Mouse (Mus musculus): ENCODE results near the gene Ifna4.

GRCm38 (mm10) chr4:88819659-88820058 lies 22.0 kb upstream of the Ifna4 start, which contains the start of gene Ifna11:
- TF ChIP-seq CTCF (IDR thresholded peaks at IDR 0.05; ENCODE audit: low read depth, low read length) (no peak), POLR2A (IDR thresholded peaks at IDR 0.05; ENCODE audit: insufficient read depth, low read length) (no peak)
